Mouse (Mus musculus) bone marrow macrophage, adult 2 months (primary cell): Measurements from ENCODE around the gene Aig1.

Source experiments
- CTCF ChIP-seq: IDR thresholded peaks from 2 replicates; pipeline ENCODE4 v1.5.1; 2012; ENCODE audit warnings: low read depth, mild to moderate bottlenecking, low read length, moderate library complexity
- POLR2A ChIP-seq: IDR thresholded peaks from 2 replicates; pipeline ENCODE4 v1.6.1; 2012; ENCODE audit warnings: mild to moderate bottlenecking, low read depth, low read length, borderline replicate concordance

DNA sequence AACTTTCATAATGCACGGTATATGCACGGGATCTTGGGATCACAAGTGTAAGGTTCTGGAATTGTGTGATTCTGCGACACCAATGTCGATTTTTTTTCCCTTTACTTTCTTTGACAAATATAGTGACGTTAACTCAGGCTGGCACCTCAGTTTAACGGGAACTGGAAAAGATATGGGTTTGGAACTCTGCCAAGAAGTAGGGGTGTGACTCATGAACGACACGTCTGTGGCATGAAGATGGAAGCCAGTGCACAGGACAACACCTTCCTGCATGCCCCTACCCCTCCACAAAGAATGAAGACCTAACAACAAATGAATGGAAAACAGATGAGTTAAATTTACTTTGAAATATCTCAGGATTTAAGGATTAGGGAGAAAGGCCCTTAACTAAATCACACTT, 76.0 kb downstream of the Aig1 start:
- no peak for TF ChIP-seq CTCF
- no peak for TF ChIP-seq POLR2A
